Mouse (Mus musculus): ENCODE data around the gene Palm2. TPM values are rescaled to one million over a fixed set of nuclear protein-coding genes. Genes with fewer than 3 reads are reported as not detected.
A peak's percentile ranks its signal among the peaks of the same experiment; 100 is the strongest.

Palm2 gene
- total and polyA plus RNA-seq, 3 experiments: not detected

- Histone ChIP-seq H3K36me3 (ENCODE audit: control insufficient read depth in 1 of 2, insufficient read depth in 2 of 2, low read length in 2 of 2) (no peaks in the 10 kb centered on the region), H3K79me2 (ENCODE audit: control insufficient read depth, insufficient read depth, low read length, poor library complexity) (no peaks in the 10 kb centered on the region), H3K27me3 (ENCODE audit: control insufficient read depth in 1 of 2, insufficient read depth in 2 of 2, low read length in 2 of 2) (no peaks in the 10 kb centered on the region), H3K9me3 (replicated peaks; ENCODE audit: insufficient read depth, low read length) (no peaks in the 10 kb centered on the region), H3K9ac (ENCODE audit: control insufficient read depth, low read depth, low read length, poor library complexity, severe bottlenecking) (no peak overlapping the region), H3K4me1 (ENCODE audit: control insufficient read depth in 1 of 2, insufficient read depth in 2 of 2, low read length in 2 of 2) (no peaks in the 10 kb centered on the region), H3K4me3 (ENCODE audit: control insufficient read depth in 1 of 2, insufficient read depth in 1 of 2, low read depth in 2 of 2, low read length in 2 of 2) (no peak overlapping the region), H3K27ac (ENCODE audit: control insufficient read depth, low read depth, low read length) (no peak overlapping the region)
- no peak for DNase-seq (ENCODE audit: low read depth, low spot score)
- TF ChIP-seq MAZ (IDR thresholded peaks at IDR 0.05; ENCODE audit: low read depth, low read length) (no peak), CTCF (IDR thresholded peaks at IDR 0.05 in 2 of 3, conservative IDR thresholded peaks at IDR 0.05 in 1 of 3; ENCODE audit: control insufficient read depth in 1 of 3, insufficient read depth in 1 of 3, low read depth in 2 of 3, low read length in 3 of 3, poor library complexity in 1 of 3, severe bottlenecking in 1 of 3) (peak in 2 of 3 experiments; percentile 13 to 41; a peak in 4 of 6 replicates)
These were observed 285.3 kb downstream of the Palm2 start for GRCm38 (mm10) chr4:57719370-57719769.

GRCm38 (mm10) chr4:57720869-57721361 lies 286.9 kb downstream of the Palm2 start:
- H3K27me3 ChIP-seq (ENCODE audit: control insufficient read depth in 1 of 2, insufficient read depth in 2 of 2, low read length in 2 of 2): no peaks in the 10 kb centered on the region
- no peak overlapping the region for H3K27ac ChIP-seq (ENCODE audit: control insufficient read depth, low read depth, low read length)
- H3K79me2 ChIP-seq (ENCODE audit: control insufficient read depth, insufficient read depth, low read length, poor library complexity): no peaks in the 10 kb centered on the region
- H3K36me3 ChIP-seq (ENCODE audit: control insufficient read depth in 1 of 2, insufficient read depth in 2 of 2, low read length in 2 of 2): no peaks in the 10 kb centered on the region
- DNase-seq (ENCODE audit: low read depth, low spot score): no peak
- no peak for TF ChIP-seq BHLHE40 (IDR thresholded peaks at IDR 0.05; ENCODE audit: borderline replicate concordance, low read depth, low read length)
- TF ChIP-seq MEF2A (IDR thresholded peaks at IDR 0.05; ENCODE audit: extremely low read depth, insufficient replicate concordance, low read depth, low read length, poor library complexity, severe bottlenecking): no peak
- TF ChIP-seq ETS1 (IDR thresholded peaks at IDR 0.05; ENCODE audit: low read depth, low read length): no peak
- TF ChIP-seq ZNF384 (IDR thresholded peaks at IDR 0.05; ENCODE audit: low read depth, low read length): no peak
- TF ChIP-seq SMC3 (IDR thresholded peaks at IDR 0.05; ENCODE audit: low read depth, low read length): no peak
- TF ChIP-seq POLR2AphosphoS2 (IDR thresholded peaks at IDR 0.05; ENCODE audit: low read length): no peak
- no peak for TF ChIP-seq GABPA (IDR thresholded peaks at IDR 0.05; ENCODE audit: low read depth, low read length)
- no peak for TF ChIP-seq RCOR1 (IDR thresholded peaks at IDR 0.05; ENCODE audit: low read depth, low read length)
- TF ChIP-seq JUND (IDR thresholded peaks at IDR 0.05; ENCODE audit: low read depth, low read length): no peak
- no peak for TF ChIP-seq ZKSCAN1 (IDR thresholded peaks at IDR 0.05; ENCODE audit: low read depth, low read length)
- no peak for TF ChIP-seq HCFC1 (IDR thresholded peaks at IDR 0.05; ENCODE audit: low read depth, low read length)
- no peak for TF ChIP-seq EP300 (IDR thresholded peaks at IDR 0.05; ENCODE audit: low read depth in 1 of 2, low read length in 2 of 2)
- no peak for TF ChIP-seq MYB (IDR thresholded peaks at IDR 0.05; ENCODE audit: low read depth, low read length)
- TF ChIP-seq POLR2A (IDR thresholded peaks at IDR 0.05; ENCODE audit: control insufficient read depth in 1 of 2, insufficient read depth in 1 of 2, low read depth in 1 of 2, low read length in 2 of 2, poor library complexity in 1 of 2): no peak
- TF ChIP-seq TAL1 (IDR thresholded peaks at IDR 0.05; ENCODE audit: low read length): no peak
- no peak for TF ChIP-seq KAT2A (conservative IDR thresholded peaks at IDR 0.05; ENCODE audit: low read depth, low read length)
- H3K9me3 ChIP-seq (replicated peaks; ENCODE audit: insufficient read depth, low read length): no peaks in the 10 kb centered on the region
- H3K4me3 ChIP-seq (ENCODE audit: control insufficient read depth in 1 of 2, insufficient read depth in 1 of 2, low read depth in 2 of 2, low read length in 2 of 2): no peak overlapping the region
- no peaks in the 10 kb centered on the region for H3K4me1 ChIP-seq (ENCODE audit: control insufficient read depth in 1 of 2, insufficient read depth in 2 of 2, low read length in 2 of 2)
- H3K9ac ChIP-seq (ENCODE audit: control insufficient read depth, low read depth, low read length, poor library complexity, severe bottlenecking): no peak overlapping the region

Data from MEL (cell line).